Mouse (Mus musculus): Measurements from ENCODE around the gene Gm10837. TPM values are rescaled to one million over a fixed set of nuclear protein-coding genes. Genes with fewer than 3 reads are reported as not detected.

Gm10837 gene
- polyA plus RNA-seq, 1 experiment from 2014 or later = 0.95 TPM

DNA sequence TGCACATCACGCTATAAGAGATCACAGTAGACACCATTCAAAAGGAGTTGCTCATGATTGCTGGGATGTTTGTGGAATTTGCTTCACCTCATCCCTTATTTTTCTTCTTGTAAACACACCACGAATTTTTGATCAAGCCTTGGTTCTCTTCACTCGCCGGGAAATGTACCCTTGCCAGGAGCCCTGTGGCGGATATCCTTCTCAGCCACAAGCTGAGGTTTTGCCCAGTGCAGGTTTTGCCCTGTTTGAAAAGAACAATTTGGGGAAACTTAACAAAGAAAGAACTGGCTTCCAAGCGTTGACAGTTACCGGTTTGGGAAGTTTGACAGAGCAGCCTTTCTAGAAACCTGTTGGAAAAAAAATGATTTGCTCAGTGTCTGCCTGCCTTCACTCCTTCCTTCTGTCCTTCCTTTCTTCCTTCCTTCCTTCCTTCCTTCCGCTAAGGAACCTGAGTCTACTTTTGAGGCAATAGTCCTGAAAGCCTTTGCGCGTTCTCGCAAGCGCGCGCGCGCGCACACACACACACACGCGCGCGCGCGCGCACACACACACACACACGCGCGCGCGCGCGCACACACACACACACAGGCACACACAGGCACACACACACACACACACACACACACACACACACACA, 18.8 kb upstream of the Gm10837 start:
- Histone ChIP-seq H3K9ac (peak overlapping the region; percentile 31; the same call in 1 of the 2 replicates), H3K27ac (peak overlapping the region; percentile 82)

DNA sequence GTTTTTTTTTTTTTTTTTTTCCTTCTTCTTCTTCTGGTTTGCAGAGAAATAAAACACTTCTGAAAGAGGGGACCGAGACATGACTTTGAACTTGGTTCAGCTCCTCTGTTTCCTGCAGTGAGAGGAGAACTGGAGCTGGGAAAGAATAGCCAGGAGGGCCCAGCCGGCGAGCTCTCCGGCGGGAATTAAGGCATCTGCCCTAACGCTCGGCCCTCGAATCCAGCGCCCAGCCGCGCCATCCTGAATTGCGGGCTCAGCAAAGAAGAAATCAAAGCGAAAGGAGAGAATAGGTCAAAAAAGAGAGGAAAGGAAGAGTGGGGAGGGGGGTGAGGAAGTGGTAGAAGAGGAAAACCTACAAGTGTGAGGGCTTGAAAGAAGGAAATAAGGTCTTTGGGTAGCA, 18.2 kb upstream of the Gm10837 start:
- H3K9ac ChIP-seq = peak overlapping the region; percentile 52
- WGBS = 2% methylated on average over 13 of the region's 13 CpGs
- H3K27me3 ChIP-seq (ENCODE audit: control insufficient read depth, insufficient read depth, low read length) = peaks cover 62% of the 10 kb centered on the region
- H3K4me2 ChIP-seq (replicated peaks) = peak overlapping the region; percentile 55
- peaks cover 6% of the 10 kb centered on the region; the same call in 1 of the 2 replicates for H3K4me1 ChIP-seq (replicated peaks; ENCODE audit: control insufficient read depth, insufficient read depth, low read length)
- peak overlapping the region; percentile 82 for H3K27ac ChIP-seq
- DNase-seq (ENCODE audit: low spot score) (no peak), ATAC-seq (ENCODE audit: low FRiP score) (no peak)
- no peaks in the 10 kb centered on the region for H3K36me3 ChIP-seq (replicated peaks; ENCODE audit: control insufficient read depth, insufficient read depth)
- H3K9me3 ChIP-seq (ENCODE audit: control insufficient read depth, low read length) = no peaks in the 10 kb centered on the region
- peak overlapping the region; percentile 51 for H3K4me3 ChIP-seq (replicated peaks; ENCODE audit: low read length)

More for the DNA sequence above, 18.8 kb upstream of the Gm10837 start:
- peak overlapping the region; percentile 55 for H3K4me2 ChIP-seq (replicated peaks)
- H3K27me3 ChIP-seq (ENCODE audit: control insufficient read depth, insufficient read depth, low read length) = peaks cover 68% of the 10 kb centered on the region
- no peaks in the 10 kb centered on the region for H3K9me3 ChIP-seq (ENCODE audit: control insufficient read depth, low read length)
- peak overlapping the region; percentile 51; the same call in 1 of the 2 replicates for H3K4me3 ChIP-seq (replicated peaks; ENCODE audit: low read length)
- peaks cover 6% of the 10 kb centered on the region; the same call in 1 of the 2 replicates for H3K4me1 ChIP-seq (replicated peaks; ENCODE audit: control insufficient read depth, insufficient read depth, low read length)
- ATAC-seq (ENCODE audit: low FRiP score) (no peak), DNase-seq (ENCODE audit: low spot score) (no peak)
- no peaks in the 10 kb centered on the region for H3K36me3 ChIP-seq (replicated peaks; ENCODE audit: control insufficient read depth, insufficient read depth)
- 10% methylated on average over 31 of the region's 31 CpGs for WGBS

GRCm38 (mm10) chr14:122472647-122473046, 17.7 kb upstream of the Gm10837 start:
- H3K4me3 ChIP-seq (replicated peaks; ENCODE audit: low read length) = peak overlapping the region; percentile 51
- no peaks in the 10 kb centered on the region for H3K9me3 ChIP-seq (ENCODE audit: control insufficient read depth, low read length)
- H3K36me3 ChIP-seq (replicated peaks; ENCODE audit: control insufficient read depth, insufficient read depth) = no peaks in the 10 kb centered on the region
- H3K4me1 ChIP-seq (replicated peaks; ENCODE audit: control insufficient read depth, insufficient read depth, low read length) = peaks cover 6% of the 10 kb centered on the region; the same call in 1 of the 2 replicates
- no peak for DNase-seq (ENCODE audit: low spot score)
- peak overlapping the region; percentile 82 for H3K27ac ChIP-seq
- peak overlapping the region; percentile 52 for H3K9ac ChIP-seq
- peaks cover 63% of the 10 kb centered on the region for H3K27me3 ChIP-seq (ENCODE audit: control insufficient read depth, insufficient read depth, low read length)
- 6% methylated on average over 5 of the region's 5 CpGs for WGBS
- H3K4me2 ChIP-seq (replicated peaks) = peak overlapping the region; percentile 55
- no peak for ATAC-seq (ENCODE audit: low FRiP score)

DNA sequence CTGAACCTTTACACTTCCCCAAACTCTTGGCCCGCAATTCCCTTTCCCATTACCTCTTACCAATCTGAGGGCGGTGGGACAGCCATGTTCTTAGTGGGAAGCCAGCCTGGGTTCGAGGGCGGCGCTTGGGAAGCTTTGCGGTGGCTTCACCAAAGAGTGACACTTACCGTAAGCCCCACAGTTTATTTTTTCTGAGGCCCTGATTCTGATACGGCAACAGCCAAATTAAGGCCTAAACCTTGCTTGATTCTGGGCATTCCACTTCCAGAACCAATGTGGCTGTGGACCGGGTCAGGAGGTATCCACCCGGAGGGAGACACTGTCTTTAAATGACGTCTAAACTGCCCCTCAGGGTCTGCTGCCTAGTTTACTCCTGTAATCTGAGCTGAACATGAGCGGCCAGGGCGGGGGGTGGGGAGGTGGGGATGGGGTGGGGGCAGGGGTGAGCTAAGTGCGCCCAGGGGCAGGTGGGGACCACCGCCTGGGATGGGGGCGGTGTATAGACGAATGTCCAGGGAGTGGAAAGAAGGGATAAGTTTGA, 17.1 kb upstream of the Gm10837 start:
- peak overlapping the region; percentile 51 for H3K4me3 ChIP-seq (replicated peaks; ENCODE audit: low read length)
- peak overlapping the region; percentile 82 for H3K27ac ChIP-seq
- no peaks in the 10 kb centered on the region for H3K36me3 ChIP-seq (replicated peaks; ENCODE audit: control insufficient read depth, insufficient read depth)
- 5% methylated on average over 17 of the region's 17 CpGs for WGBS
- peak; percentile 28; the same call in 1 of the 2 replicates for ATAC-seq (ENCODE audit: low FRiP score)
- peak overlapping the region; percentile 55 for H3K4me2 ChIP-seq (replicated peaks)
- peaks cover 63% of the 10 kb centered on the region for H3K27me3 ChIP-seq (ENCODE audit: control insufficient read depth, insufficient read depth, low read length)
- H3K9me3 ChIP-seq (ENCODE audit: control insufficient read depth, low read length) = no peaks in the 10 kb centered on the region
- no peak for DNase-seq (ENCODE audit: low spot score)
- peak overlapping the region; percentile 52 for H3K9ac ChIP-seq
- H3K4me1 ChIP-seq (replicated peaks; ENCODE audit: control insufficient read depth, insufficient read depth, low read length) = peaks cover 6% of the 10 kb centered on the region; the same call in 1 of the 2 replicates

DNA sequence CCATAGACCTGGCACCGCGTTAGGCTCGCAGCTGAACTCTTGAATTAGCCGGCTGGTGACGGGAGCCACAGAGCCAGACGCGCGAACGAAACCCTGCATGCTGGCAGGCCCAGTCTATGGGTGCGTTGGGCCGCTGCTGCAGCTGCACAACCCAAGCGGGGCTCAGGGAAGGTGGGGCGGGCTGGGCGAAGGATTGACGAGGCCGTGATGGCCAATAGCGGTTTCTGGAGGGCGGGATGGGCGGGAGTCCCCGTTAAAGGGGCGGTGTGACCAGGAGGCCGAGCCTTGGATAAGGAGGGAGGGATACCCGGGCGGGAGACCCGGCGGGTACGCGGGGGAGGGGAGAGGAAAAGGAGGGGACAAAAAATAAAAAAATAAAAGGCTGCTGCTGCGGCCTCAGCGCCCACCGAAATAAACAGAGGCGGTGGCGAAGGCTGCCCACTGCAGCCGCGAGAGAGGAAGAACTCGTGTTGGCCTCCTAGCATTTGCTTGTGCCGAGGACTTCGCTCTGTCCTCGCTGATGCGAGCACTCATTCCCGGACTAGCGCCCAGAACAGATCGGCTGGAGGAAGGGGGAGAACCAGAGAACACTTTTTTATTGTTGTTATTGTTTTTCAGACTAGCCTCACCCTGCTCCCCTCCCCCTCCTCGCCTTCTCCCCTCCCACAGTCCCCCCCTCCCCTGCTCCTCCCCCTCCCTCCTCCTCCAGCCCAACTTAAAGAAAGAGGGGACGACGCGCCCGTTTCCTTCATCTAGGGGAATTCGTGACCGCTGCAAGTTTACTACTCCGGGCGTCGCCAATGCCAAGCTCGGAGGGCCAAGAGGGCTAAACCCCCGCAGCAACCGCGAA, 16.1 kb upstream of the Gm10837 start:
- Histone ChIP-seq H3K4me2 (replicated peaks) (peak overlapping the region; percentile 55), H3K27ac (peak overlapping the region; percentile 96), H3K9me3 (ENCODE audit: control insufficient read depth, low read length) (no peaks in the 10 kb centered on the region), H3K4me3 (replicated peaks; ENCODE audit: low read length) (peak overlapping the region; percentile 51), H3K36me3 (replicated peaks; ENCODE audit: control insufficient read depth, insufficient read depth) (no peaks in the 10 kb centered on the region; the same call in 1 of the 2 replicates), H3K4me1 (replicated peaks; ENCODE audit: control insufficient read depth, insufficient read depth, low read length) (peaks cover 6% of the 10 kb centered on the region; the same call in 1 of the 2 replicates), H3K27me3 (ENCODE audit: control insufficient read depth, insufficient read depth, low read length) (peaks cover 61% of the 10 kb centered on the region), H3K9ac (peak overlapping the region; percentile 85)
- DNase-seq (ENCODE audit: low spot score) (peak; percentile 73), ATAC-seq (ENCODE audit: low FRiP score) (peak; percentile 80)
- under 1% methylated on average over 56 of the region's 57 CpGs for WGBS

DNA sequence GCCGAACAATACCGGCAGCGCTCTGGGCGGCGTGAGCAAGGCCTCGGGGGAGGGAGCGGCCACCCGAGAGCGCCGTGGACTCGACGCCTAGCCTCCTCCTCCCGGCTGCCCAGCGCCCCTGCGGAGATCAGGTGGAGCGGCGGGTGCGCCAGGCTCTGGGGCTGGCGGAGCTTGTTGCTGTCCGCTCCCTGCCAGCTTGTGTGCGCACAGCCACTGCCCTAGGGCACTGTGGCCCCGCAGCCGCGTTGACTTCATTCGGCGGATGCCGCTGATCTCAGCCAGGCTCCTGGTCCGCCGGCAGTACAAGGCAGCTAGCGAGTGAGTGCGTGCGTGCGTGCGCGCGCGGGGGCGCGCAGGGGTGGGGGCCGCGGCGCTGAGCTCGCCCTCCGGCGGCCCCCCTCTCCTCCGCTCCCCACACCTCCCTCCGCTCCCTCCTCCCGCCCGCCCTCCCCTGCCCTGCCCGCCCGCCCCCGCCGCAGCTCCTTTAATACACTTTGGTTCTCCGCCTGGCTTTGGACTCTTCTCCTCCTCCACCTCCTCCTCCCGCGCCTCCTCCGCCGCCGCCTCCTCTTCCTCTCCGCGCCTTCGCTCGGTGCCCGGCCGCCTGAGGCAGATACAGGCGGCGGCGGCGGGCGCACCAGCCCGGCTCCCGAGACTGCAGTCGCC, 15.4 kb upstream of the Gm10837 start, which contains the start of gene Zic2:
TSS of gene Zic2 (plus strand) at position 545 of the 666 bp plus-strand sequence.
- H3K27me3 ChIP-seq (ENCODE audit: control insufficient read depth, insufficient read depth, low read length) = peaks cover 53% of the 10 kb centered on the region
- H3K9me3 ChIP-seq (ENCODE audit: control insufficient read depth, low read length) = no peaks in the 10 kb centered on the region
- under 1% methylated on average over 58 of the region's 73 CpGs for WGBS
- peak within 1 kb of the TSS; percentile 96 for H3K27ac ChIP-seq
- H3K4me2 ChIP-seq (replicated peaks) = peak within 1 kb of the TSS; percentile 55
- ATAC-seq (ENCODE audit: low FRiP score) (peak; percentile 78), DNase-seq (ENCODE audit: low spot score) (peak; percentile 76)
- H3K9ac ChIP-seq = peak within 1 kb of the TSS; percentile 85
- H3K36me3 ChIP-seq (replicated peaks; ENCODE audit: control insufficient read depth, insufficient read depth) = no peaks in the 10 kb centered on the region; the same call in 1 of the 2 replicates
- peak within 1 kb of the TSS; percentile 51 for H3K4me3 ChIP-seq (replicated peaks; ENCODE audit: low read length)
- peaks cover 6% of the 10 kb centered on the region; the same call in 1 of the 2 replicates for H3K4me1 ChIP-seq (replicated peaks; ENCODE audit: control insufficient read depth, insufficient read depth, low read length)

DNA sequence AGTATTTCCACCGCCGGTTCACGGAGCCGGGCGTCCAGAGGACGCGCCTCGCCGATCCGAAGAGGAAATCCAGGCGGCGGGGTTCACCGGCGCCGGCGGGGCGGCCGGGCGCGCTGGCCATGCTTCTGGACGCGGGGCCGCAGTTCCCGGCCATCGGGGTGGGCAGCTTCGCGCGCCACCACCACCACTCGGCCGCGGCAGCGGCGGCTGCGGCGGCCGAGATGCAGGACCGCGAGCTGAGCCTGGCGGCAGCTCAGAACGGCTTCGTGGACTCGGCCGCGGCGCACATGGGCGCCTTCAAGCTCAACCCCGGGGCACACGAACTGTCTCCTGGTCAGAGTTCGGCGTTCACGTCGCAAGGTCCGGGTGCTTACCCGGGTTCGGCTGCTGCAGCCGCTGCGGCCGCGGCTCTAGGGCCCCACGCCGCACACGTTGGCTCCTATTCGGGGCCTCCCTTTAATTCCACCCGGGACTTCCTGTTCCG, 14.8 kb upstream of the Gm10837 start:
- Histone ChIP-seq H3K9ac (peak overlapping the region; percentile 85), H3K4me3 (replicated peaks; ENCODE audit: low read length) (peak overlapping the region; percentile 51), H3K36me3 (replicated peaks; ENCODE audit: control insufficient read depth, insufficient read depth) (no peaks in the 10 kb centered on the region; the same call in 1 of the 2 replicates), H3K9me3 (ENCODE audit: control insufficient read depth, low read length) (no peaks in the 10 kb centered on the region), H3K27me3 (ENCODE audit: control insufficient read depth, insufficient read depth, low read length) (peaks cover 53% of the 10 kb centered on the region), H3K4me2 (replicated peaks) (peak overlapping the region; percentile 55), H3K27ac (peak overlapping the region; percentile 96), H3K4me1 (replicated peaks; ENCODE audit: control insufficient read depth, insufficient read depth, low read length) (peaks cover 6% of the 10 kb centered on the region; the same call in 1 of the 2 replicates)
- WGBS = under 1% methylated on average over 62 of the region's 65 CpGs
- no peak for ATAC-seq (ENCODE audit: low FRiP score)
- DNase-seq (ENCODE audit: low spot score) = no peak

- H3K27me3 ChIP-seq (ENCODE audit: control insufficient read depth, insufficient read depth, low read length) = peaks cover 53% of the 10 kb centered on the region
- WGBS = under 1% methylated on average over 62 of the region's 62 CpGs
Observed at GRCm38 (mm10) chr14:122476041-122476821, 14.2 kb upstream of the Gm10837 start.

More at GRCm38 (mm10) chr14:122476041-122476821, 14.2 kb upstream of the Gm10837 start:
- peak overlapping the region; percentile 85 for H3K9ac ChIP-seq
- peak overlapping the region; percentile 55 for H3K4me2 ChIP-seq (replicated peaks)
- H3K27ac ChIP-seq = peak overlapping the region; percentile 96
- H3K36me3 ChIP-seq (replicated peaks; ENCODE audit: control insufficient read depth, insufficient read depth) = no peaks in the 10 kb centered on the region; the same call in 1 of the 2 replicates
- peak overlapping the region; percentile 51 for H3K4me3 ChIP-seq (replicated peaks; ENCODE audit: low read length)
- no peaks in the 10 kb centered on the region for H3K9me3 ChIP-seq (ENCODE audit: control insufficient read depth, low read length)
- peak; percentile 28 for DNase-seq (ENCODE audit: low spot score)
- ATAC-seq (ENCODE audit: low FRiP score) = no peak
- H3K4me1 ChIP-seq (replicated peaks; ENCODE audit: control insufficient read depth, insufficient read depth, low read length) = peaks cover 6% of the 10 kb centered on the region; the same call in 1 of the 2 replicates

Data from hindbrain, embryonic 14.5 days (tissue).